Mouse (Mus musculus) midbrain, postnatal 0 days (tissue): ENCODE measurements around the gene Lmod1. TPM values are rescaled to one million over a fixed set of nuclear protein-coding genes. Genes with fewer than 3 reads are reported as not detected.

Source experiments
- ATAC-seq: fragments of 200-750 bp; cut with Nextera tagmentation; 2 replicates; pipeline ENCODE4 v1.8.0; 2017; ENCODE audit warnings: moderate number of reproducible peaks, mild to moderate bottlenecking, moderate TSS enrichment, moderate library complexity; ENCODE audit not compliant: low FRiP score
- DNase-seq: peaks from one replicate; pipeline ENCODE4 v3.0.0-alpha.2; 2015; ENCODE audit warnings: low spot score
- H3K27ac ChIP-seq: fragments of 300-500 bp; sonication (generic); 2 replicates; pipeline ENCODE4 v1.5.1; 2014; ENCODE audit warnings: low read depth, mild to moderate bottlenecking, low read length, mixed read lengths
- H3K27me3 ChIP-seq: fragments of 300-500 bp; sonication (generic); 2 replicates; pipeline ENCODE4 v1.6.1; 2014; ENCODE audit warnings: low read length, control low read depth, mixed read lengths; ENCODE audit not compliant: insufficient read depth
- H3K36me3 ChIP-seq: fragments of 300-500 bp; sonication (generic); 2 replicates; pipeline ENCODE4 v1.6.1; 2014; ENCODE audit warnings: low read length, control low read depth, mixed read lengths; ENCODE audit not compliant: insufficient read depth
- H3K4me1 ChIP-seq: fragments of 300-500 bp; sonication (generic); 2 replicates; pipeline ENCODE4 v1.6.1; 2014; ENCODE audit warnings: mild to moderate bottlenecking, control low read depth, antibody characterized with exemption, low read length, mixed read lengths; ENCODE audit not compliant: insufficient read depth
- H3K4me2 ChIP-seq: fragments of 300-500 bp; sonication (generic); 2 replicates; pipeline ENCODE4 v1.6.1; 2014; ENCODE audit warnings: low read depth, mild to moderate bottlenecking, low read length, mixed read lengths; ENCODE audit not compliant: poor library complexity, severe bottlenecking
- H3K4me3 ChIP-seq: fragments of 300-500 bp; sonication (generic); 2 replicates; pipeline ENCODE4 v1.5.1; 2014; ENCODE audit warnings: low read depth, mild to moderate bottlenecking, low read length, moderate library complexity
- H3K9ac ChIP-seq: fragments of 300-500 bp; sonication (generic); replicated peaks from 2 replicates; pipeline ENCODE4 v1.6.1; 2014; ENCODE audit warnings: mild to moderate bottlenecking, low read length, moderate library complexity, mixed read lengths; ENCODE audit not compliant: poor library complexity, severe bottlenecking
- H3K9me3 ChIP-seq: fragments of 300-500 bp; sonication (generic); 2 replicates; pipeline ENCODE4 v1.6.1; 2016; ENCODE audit warnings: low read length, control low read depth
- CTCF ChIP-seq: IDR thresholded peaks from 2 replicates; pipeline ENCODE4 v1.5.1; 2016; ENCODE audit warnings: antibody characterized with exemption, mild to moderate bottlenecking
- WGBS: fragments of 180-500 bp; shearing (Covaris S2); extraction: QIAGEN DNeasy Blood & Tissue Kit; methylation state at CpG from one replicate; pipeline ENCODE4 v1.1.7; 2014; 5-methylcytosine and 5-hydroxymethylcytosine counted together
- polyA plus RNA-seq: library from polyadenylated mRNA; unstranded; fragments of >200 nt; fragmentation: Nextera tagmentation; extraction: Ambion mirVana; gene quantifications from 2 replicates; pipeline ENCODE4 v1.2.1, GENCODE M21; 2015
- total RNA-seq: library from RNA; depleted of rRNA; stranded (reverse); fragments of >200 nt; gene quantifications from 2 replicates; pipeline ENCODE4 v1.2.3, GENCODE M21; 2014

The Lmod1 gene
- total and polyA plus RNA-seq, 2 experiments from 2014 or later: 0.16 to 0.35 TPM

DNA sequence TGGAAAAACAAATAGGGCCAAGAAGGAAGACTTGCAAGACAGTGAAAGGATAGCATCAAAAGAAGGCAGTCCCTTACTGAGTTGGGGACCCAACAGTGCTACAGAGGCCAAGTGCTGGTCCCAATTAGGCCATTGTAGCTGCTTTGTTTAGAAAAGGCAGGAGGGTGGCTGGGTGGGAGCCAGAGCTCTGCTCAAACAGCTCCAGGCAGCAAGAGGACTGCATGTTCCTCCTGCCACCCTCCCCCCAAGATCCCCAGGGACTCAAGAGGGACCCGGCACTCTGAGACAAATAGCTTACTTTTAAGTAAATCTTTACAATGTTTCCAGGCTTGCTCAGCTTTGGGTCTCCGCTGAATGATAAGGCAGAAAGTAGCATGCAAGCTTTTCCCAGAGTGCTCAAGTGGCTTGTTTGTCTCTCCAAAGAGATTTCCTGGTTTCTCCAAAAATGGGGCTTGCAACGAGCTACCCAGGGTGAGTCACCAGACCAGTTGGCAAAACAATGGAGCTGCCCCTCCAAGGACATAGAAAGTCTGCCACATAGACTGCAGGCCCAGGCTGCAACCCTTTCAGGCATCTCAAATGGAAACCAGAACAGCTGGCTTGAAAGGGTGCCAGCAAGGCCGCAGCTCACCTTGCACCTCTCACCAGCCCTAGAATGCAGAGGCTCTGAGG is 23.0 kb downstream of the Lmod1 start:
- H3K27ac ChIP-seq: no peak overlapping the region
- WGBS: 55% methylated on average over 4 of the region's 4 CpGs
- H3K4me3 ChIP-seq: no peak overlapping the region
- H3K4me1 ChIP-seq: no peaks in the 10 kb centered on the region
- TF ChIP-seq CTCF: no peak
- DNase-seq (no peak), ATAC-seq (no peak)
- H3K4me2 ChIP-seq: no peak overlapping the region
- H3K9ac ChIP-seq: no peak overlapping the region
- no peaks in the 10 kb centered on the region for H3K9me3 ChIP-seq
- H3K36me3 ChIP-seq: no peaks in the 10 kb centered on the region
- no peaks in the 10 kb centered on the region for H3K27me3 ChIP-seq

DNA sequence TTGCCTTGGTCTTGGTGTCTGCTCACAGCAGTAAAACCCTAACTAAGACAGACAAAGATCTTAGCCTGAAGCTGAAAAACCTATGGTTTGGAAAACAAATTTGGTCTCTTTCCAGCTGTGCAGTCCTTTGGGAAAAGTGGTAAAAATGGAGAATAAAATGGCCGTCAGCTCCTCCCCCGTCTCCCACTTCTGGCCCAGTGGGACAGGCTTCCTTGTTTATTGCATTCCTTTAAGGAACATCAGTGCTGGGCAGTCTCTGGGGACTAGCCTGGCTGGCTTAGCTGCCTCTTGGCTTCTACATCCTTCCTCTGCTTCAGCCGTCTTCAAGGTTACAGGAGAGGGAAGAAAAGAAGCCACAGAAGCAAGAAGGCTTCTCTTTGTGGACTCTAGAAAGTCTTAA is 27.3 kb downstream of the Lmod1 start:
- Histone ChIP-seq H3K27me3 (no peaks in the 10 kb centered on the region), H3K4me2 (no peak overlapping the region), H3K9ac (no peak overlapping the region), H3K36me3 (no peaks in the 10 kb centered on the region), H3K4me1 (no peaks in the 10 kb centered on the region), H3K4me3 (no peak overlapping the region), H3K9me3 (no peaks in the 10 kb centered on the region), H3K27ac (no peak overlapping the region)
- WGBS: 83% methylated on average over 3 of the region's 3 CpGs
- no peak for DNase-seq
- no peak for TF ChIP-seq CTCF
- no peak for ATAC-seq

DNA sequence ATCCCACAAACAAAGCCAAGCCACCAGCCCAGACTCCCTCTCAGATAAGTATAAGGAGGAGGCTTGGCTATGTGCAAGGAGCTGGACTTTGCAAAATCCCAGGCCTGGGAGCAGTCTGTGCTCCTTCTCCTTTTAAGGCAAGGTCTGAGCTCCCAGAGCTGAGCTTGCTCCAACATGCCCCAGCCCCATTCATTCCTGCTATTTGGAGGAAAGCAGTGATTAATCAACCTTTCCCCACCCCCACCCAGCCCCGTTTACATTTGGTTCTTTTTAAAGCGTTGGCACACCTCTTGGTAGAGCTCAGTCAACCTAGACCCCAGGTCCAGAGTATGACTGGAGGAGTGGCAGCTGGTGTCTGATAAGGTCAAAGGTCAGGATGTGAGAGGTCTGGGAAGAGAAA is 34.5 kb downstream of the Lmod1 start:
- no peak overlapping the region for H3K4me3 ChIP-seq
- WGBS: 28% methylated on average over 2 of the region's 2 CpGs

DNA sequence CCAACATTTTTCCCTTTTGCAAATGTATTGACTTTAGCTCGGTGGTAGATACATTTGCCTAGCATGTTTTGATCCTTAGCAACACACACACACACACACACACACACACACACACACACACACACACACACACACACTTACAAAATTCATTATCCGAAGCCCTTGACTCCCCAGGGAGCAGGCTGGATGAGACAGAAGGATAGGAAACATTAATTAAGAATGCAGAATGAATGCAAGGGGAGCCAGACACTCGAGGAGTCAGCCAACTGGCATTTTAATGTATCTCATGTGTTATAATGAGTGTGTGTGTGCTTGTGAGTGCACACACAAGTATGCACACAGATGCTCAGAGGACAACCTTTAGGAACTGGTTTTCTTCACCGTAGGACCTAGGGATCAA is 36.9 kb downstream of the Lmod1 start:
- no peak overlapping the region for H3K4me2 ChIP-seq
- no peak overlapping the region for H3K4me3 ChIP-seq
- ATAC-seq: no peak
- H3K27me3 ChIP-seq: no peaks in the 10 kb centered on the region
- TF ChIP-seq CTCF: no peak
- H3K36me3 ChIP-seq: no peaks in the 10 kb centered on the region
- no peak overlapping the region for H3K9ac ChIP-seq
- H3K9me3 ChIP-seq: no peaks in the 10 kb centered on the region
- no peak overlapping the region for H3K27ac ChIP-seq
- 72% methylated on average over 4 of the region's 4 CpGs for WGBS
- no peak for DNase-seq
- no peaks in the 10 kb centered on the region for H3K4me1 ChIP-seq

More for the DNA sequence above, 34.5 kb downstream of the Lmod1 start:
- Histone ChIP-seq H3K9me3 (no peaks in the 10 kb centered on the region), H3K36me3 (no peaks in the 10 kb centered on the region), H3K27me3 (no peaks in the 10 kb centered on the region), H3K4me1 (no peaks in the 10 kb centered on the region), H3K9ac (no peak overlapping the region), H3K27ac (no peak overlapping the region), H3K4me2 (no peak overlapping the region)
- TF ChIP-seq CTCF: no peak
- ATAC-seq: no peak
- DNase-seq: no peak

DNA sequence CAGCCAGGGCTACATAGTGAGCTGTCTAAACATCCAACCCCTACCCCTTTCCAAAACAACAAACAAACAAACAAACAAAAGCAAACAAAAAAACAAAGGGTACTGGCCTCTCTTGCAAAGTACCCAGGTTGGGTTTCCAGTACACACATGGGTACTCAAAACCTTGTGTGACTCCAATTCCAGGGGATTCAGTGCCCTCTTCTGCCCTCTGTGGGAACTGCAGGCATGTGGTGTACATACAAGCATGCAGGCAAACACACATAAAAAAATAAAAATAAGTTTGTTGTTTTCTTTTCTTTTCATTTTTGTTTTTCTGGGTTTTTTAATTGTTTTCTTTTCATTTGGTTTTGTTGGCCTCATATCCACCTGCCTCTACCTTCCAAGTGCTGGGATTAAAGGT is 37.5 kb downstream of the Lmod1 start:
- Histone ChIP-seq H3K9ac (no peak overlapping the region), H3K4me2 (no peak overlapping the region), H3K9me3 (no peaks in the 10 kb centered on the region), H3K4me1 (no peaks in the 10 kb centered on the region), H3K27me3 (no peaks in the 10 kb centered on the region), H3K36me3 (no peaks in the 10 kb centered on the region), H3K27ac (no peak overlapping the region), H3K4me3 (no peak overlapping the region)
- peak; percentile 11; the same call in 1 of the 2 replicates for TF ChIP-seq CTCF
- ATAC-seq: no peak
- no peak for DNase-seq

DNA sequence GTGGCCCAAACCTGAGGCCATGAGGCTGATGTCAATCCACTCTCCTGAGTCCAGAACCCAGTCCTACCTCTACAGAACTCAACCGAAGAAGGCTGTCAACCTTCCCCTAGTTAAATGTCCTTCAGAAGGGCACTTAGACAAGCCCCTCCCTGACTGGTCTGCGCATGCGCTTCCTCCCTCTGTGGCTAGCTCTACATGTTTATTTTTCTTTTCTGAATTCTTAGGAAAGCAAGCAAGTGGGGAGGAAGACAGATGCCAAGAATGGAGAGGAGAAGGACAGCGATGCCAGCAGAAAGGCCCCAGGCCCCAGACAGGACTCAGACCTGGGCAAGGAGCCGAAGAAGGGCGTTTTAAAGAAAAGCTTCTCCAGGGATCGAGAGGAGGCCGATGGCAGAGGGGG is 38.8 kb downstream of the Lmod1 start:
- H3K4me3 ChIP-seq: no peak overlapping the region
- H3K27me3 ChIP-seq: no peaks in the 10 kb centered on the region
- ATAC-seq (no peak), DNase-seq (no peak)
- no peak overlapping the region for H3K27ac ChIP-seq
- WGBS: 88% methylated on average over 8 of the region's 8 CpGs
- no peaks in the 10 kb centered on the region for H3K9me3 ChIP-seq
- H3K9ac ChIP-seq: no peak overlapping the region
- H3K36me3 ChIP-seq: no peaks in the 10 kb centered on the region
- H3K4me1 ChIP-seq: no peaks in the 10 kb centered on the region
- H3K4me2 ChIP-seq: no peak overlapping the region
- no peak for TF ChIP-seq CTCF
